Mouse (Mus musculus) cortical plate, adult 2 months (tissue): ENCODE measurements around the gene Prdm10. TPM values are rescaled to one million over a fixed set of nuclear protein-coding genes. Genes with fewer than 3 reads are reported as not detected.

ENCODE experiments used
- H3K27ac ChIP-seq: fragments of 200-500 bp; 2 replicates; pipeline ENCODE4 v1.5.1; 2012; ENCODE audit warnings: low read length, control low read depth, inconsistent platforms; ENCODE audit not compliant: insufficient read depth
- H3K4me1 ChIP-seq: fragments of 200-500 bp; 2 replicates; pipeline ENCODE4 v1.6.1; 2011; ENCODE audit warnings: low read length; ENCODE audit not compliant: control insufficient read depth, insufficient read depth
- H3K4me3 ChIP-seq: fragments of 200-500 bp; 2 replicates; pipeline ENCODE4 v1.5.1; 2011; ENCODE audit warnings: mild to moderate bottlenecking, low read length, control low read depth; ENCODE audit not compliant: insufficient read depth
- CTCF ChIP-seq: fragments of 200-500 bp; IDR thresholded peaks from 2 replicates; pipeline ENCODE4 v1.5.1; 2011; ENCODE audit warnings: mild to moderate bottlenecking, control low read depth, low read length; ENCODE audit not compliant: insufficient read depth; ENCODE audit errors: extremely low read depth
- POLR2A ChIP-seq: fragments of 200-500 bp; IDR thresholded peaks from 2 replicates; pipeline ENCODE4 v1.6.1; 2011; ENCODE audit warnings: mild to moderate bottlenecking, low read length, control low read depth; ENCODE audit not compliant: insufficient read depth; ENCODE audit errors: extremely low read depth
- polyA plus RNA-seq: library from polyadenylated mRNA; depleted of rRNA; stranded (reverse); fragments of >200 nt; gene quantifications from 2 replicates; pipeline ENCODE4 v1.2.3, GENCODE M21; 2012

Gene Prdm10
- polyA plus RNA-seq, 1 experiment, result 18.1 TPM

DNA sequence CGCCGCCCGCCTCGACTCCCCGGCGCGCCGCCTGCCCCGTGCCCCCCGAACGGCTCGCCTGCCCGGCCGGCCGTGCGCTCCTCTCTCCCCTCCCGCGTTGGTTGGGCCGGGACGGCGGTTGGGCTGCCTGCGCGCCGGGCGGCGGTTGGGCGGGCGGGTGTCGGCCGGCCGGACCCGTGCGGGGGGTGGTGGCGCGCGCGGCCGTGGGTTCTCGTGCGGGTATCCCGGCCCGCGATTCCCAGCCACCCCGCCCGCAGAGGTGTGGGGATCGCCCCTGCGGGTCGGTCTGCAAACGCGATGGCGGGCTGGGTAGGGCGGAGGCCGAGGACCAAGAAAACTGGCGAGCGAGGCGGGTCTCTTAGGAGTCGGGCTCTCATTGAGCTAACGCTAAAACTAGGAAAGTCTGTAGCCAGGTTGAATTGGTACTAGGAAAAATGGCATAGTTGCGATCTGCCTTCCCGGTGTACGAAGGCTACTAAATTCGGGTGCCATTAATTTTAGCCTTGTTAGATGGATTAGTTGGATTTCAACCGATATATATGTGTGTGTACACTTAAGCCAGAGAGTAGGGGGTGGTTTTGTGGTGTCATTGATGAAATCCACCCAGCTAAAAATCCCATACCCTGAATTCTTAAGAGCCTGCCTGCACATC is 799 bp downstream of the Prdm10 start:
- no peak for TF ChIP-seq CTCF
- TF ChIP-seq POLR2A, result no peak
- H3K27ac ChIP-seq, result peak overlapping the region; percentile 97
- H3K4me1 ChIP-seq, result no peaks in the 10 kb centered on the region
- H3K4me3 ChIP-seq, result peak overlapping the region; percentile 59

GRCm38 (mm10) chr9:31281663-31282015 is 1.3 kb downstream of the Prdm10 start:
- Histone ChIP-seq H3K4me1 (no peaks in the 10 kb centered on the region), H3K27ac (no peak overlapping the region), H3K4me3 (peak overlapping the region; percentile 59)
- TF ChIP-seq CTCF (no peak), POLR2A (no peak)

DNA sequence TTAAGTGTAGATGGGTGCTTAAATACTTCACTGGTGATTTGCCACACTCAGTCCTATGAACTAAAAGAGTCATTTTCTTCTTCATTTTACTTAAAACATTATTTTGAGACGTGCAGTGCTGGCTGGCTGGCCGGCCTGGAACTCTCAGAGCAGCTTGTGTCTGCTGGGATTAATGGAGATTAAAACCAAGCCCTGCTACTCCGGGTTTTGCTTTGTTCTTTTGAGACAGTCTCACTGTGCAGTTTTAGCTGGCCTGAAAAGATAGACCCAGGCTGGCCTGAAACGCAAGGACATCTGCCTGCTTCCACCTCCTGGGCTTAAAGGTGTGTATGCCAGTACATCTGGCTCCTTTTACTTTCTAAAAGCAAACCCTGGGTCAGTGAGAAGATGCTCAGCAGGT is 2.2 kb downstream of the Prdm10 start:
- H3K4me3 ChIP-seq, result no peak overlapping the region
- no peak overlapping the region for H3K27ac ChIP-seq
- no peaks in the 10 kb centered on the region for H3K4me1 ChIP-seq

DNA sequence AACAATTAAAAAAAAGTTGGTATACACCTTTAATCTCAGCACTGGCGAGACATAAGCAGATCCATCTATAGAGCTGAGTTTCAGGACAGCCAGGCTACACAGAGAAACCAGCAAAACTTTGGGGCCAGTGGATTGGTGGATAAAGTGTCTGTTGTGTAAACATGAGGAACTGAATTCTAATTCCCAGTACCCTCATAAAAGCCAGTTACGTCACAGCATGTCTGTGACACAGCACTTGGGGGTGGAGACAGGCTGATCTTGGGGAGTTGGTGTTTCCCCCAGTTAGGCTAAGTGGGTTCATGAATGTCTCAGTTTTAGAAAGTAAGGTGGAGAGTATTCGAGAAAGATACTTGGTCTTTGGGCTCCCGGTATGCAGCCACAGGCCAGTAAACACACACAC is 2.7 kb downstream of the Prdm10 start:
- Histone ChIP-seq H3K27ac (no peak overlapping the region), H3K4me1 (no peaks in the 10 kb centered on the region), H3K4me3 (no peak overlapping the region)
- TF ChIP-seq POLR2A (no peak), CTCF (no peak)

More for the DNA sequence above, 2.2 kb downstream of the Prdm10 start:
- TF ChIP-seq CTCF (no peak), POLR2A (no peak)

DNA sequence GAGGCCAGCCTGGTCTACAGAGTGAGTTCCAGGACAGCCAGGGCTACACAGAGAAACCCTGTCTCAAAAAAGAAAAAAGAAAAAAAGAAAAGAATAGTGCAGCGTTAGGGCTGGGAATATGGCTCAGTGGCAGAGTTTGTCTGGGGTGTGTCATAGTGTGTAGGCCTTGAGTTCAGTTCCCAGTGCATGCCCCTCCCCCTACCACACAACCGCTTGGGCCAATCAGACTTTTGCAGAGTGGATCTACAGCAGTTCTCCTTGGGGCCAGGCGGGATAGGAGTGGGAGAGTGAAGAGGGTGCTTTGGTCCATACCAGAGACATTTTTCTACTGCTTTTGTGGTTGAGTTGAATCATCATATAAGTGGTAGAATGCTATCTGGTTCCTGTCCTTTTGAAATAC is 3.6 kb downstream of the Prdm10 start:
- no peak overlapping the region for H3K4me3 ChIP-seq
- H3K4me1 ChIP-seq, result no peaks in the 10 kb centered on the region
- no peak overlapping the region for H3K27ac ChIP-seq
- no peak for TF ChIP-seq POLR2A
- no peak for TF ChIP-seq CTCF

DNA sequence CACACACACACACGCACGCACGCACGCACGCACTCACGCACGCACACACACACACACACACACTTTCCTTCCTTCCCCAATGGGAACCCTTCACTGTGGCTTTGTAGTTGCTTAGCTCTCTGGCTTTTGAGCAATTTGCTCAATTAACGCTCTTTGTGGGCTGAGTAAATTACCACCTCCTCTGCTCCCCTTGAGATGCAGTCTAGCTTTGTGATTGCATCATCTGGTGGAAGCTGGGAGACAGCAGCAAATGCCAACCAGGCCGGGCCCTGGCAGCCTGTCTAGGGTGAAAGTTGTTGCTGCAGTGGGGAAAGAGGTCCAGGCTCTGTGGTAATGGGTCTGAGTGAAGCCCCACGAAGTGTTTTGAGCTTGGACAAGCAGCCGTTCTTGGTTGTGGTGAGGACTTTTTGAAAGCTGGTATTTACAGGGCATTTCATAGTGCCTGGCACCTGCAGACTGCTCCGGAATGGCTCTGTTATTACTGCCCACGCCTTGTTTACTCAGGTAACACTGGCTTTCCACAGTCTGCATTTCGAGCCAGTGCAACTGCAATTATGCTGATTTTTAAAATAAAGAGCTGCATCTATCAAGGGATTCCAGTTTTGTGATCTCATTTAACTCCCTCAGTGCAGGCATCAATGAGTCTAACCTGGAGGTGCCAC is 10.0 kb downstream of the Prdm10 start:
- no peak overlapping the region for H3K27ac ChIP-seq
- TF ChIP-seq POLR2A, result no peak
- no peak for TF ChIP-seq CTCF
- peaks cover 3% of the 10 kb centered on the region; the same call in 1 of the 2 replicates for H3K4me1 ChIP-seq
- no peak overlapping the region for H3K4me3 ChIP-seq

DNA sequence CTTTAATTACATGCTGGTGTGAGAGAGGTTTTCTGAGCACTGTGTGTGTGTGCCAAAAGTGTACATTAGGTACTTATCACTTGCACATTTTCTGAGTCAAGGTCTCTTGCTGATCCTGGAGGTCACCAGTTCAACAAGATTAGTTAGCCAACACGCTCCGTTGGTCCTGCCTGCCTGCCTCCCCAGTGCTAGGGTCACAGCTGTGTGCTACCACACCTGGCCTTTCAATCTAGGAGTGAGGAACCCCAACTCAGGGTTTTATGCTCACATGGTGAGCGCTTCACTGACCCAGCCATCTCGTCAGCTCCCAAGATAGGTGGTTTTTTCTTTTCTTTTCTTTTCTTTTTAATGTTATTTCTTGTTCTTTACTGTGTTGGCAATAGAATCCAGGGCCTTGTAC is 11.6 kb downstream of the Prdm10 start:
- Histone ChIP-seq H3K4me1 (peaks cover 8% of the 10 kb centered on the region), H3K4me3 (no peak overlapping the region), H3K27ac (no peak overlapping the region)
- no peak for TF ChIP-seq POLR2A
- TF ChIP-seq CTCF, result no peak

DNA sequence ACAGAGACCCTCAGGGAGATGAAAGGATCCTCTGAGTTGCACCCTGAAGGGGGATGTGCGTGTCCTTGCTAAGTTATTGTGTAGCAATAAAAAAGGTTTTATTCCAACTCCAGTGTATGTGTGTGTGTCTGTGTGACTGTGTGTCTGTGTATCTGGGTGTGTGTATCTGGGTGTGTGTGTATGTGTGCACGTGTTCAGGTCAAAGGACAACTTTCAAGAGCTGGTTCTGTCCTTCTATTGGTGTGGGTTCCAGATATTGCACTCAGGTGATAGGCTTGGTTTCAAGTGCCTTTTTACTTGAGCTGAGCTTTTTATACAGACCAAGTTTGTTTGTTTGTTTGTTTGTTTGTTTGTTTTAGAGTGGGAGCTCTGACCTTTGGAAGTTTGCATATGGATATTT is 12.9 kb downstream of the Prdm10 start:
- Histone ChIP-seq H3K4me3 (no peak overlapping the region), H3K4me1 (peaks cover 8% of the 10 kb centered on the region), H3K27ac (no peak overlapping the region)
- TF ChIP-seq CTCF (no peak), POLR2A (no peak)

DNA sequence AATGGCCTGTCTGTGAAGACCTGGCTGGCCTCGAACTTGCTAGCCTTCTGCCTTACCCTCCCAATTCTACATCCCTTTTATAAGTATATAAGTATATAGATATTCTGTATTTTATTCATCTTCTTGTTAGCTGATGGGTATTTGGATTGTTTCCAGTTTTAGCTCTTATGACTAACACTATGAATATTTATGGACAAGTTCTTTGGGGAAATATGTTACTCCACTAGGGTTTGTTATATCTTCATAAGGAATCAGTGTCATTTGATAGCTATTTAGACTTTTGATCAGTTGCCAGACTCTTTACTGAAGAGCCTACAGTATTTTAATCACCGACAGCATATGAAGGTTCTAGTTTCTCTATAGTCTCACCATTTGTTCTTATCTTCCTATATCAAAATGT is 15.0 kb downstream of the Prdm10 start:
- Histone ChIP-seq H3K27ac (no peak overlapping the region), H3K4me1 (peaks cover 7% of the 10 kb centered on the region), H3K4me3 (no peak overlapping the region)
- TF ChIP-seq POLR2A, result no peak
- no peak for TF ChIP-seq CTCF

GRCm38 (mm10) chr9:31296293-31296692 is 16.0 kb downstream of the Prdm10 start:
- Histone ChIP-seq H3K4me1 (peaks cover 5% of the 10 kb centered on the region), H3K4me3 (no peak overlapping the region), H3K27ac (no peak overlapping the region)
- no peak for TF ChIP-seq CTCF
- TF ChIP-seq POLR2A, result no peak
